Mouse (Mus musculus): ENCODE measurements around the gene Hs2st1. TPM values are rescaled to one million over a fixed set of nuclear protein-coding genes. Genes with fewer than 3 reads are reported as not detected.

Hs2st1 gene
- total and polyA plus RNA-seq, 2 experiments: 1.9 to 6.0 TPM

- Histone ChIP-seq H3K79me2 (ENCODE audit: control insufficient read depth, insufficient read depth, low read length) (0 out of 2 replicates have a peak, but pooled peaks cover 2% of the 10 kb centered on the region), H3K27ac (replicated peaks; ENCODE audit: insufficient read depth, low read depth, low read length) (no peak overlapping the region), H3K27me3 (ENCODE audit: control insufficient read depth, insufficient read depth, low read length) (no peaks in the 10 kb centered on the region), H3K9ac (ENCODE audit: low read depth, low read length) (no peak overlapping the region), H3K4me1 (ENCODE audit: control insufficient read depth, insufficient read depth, low read length) (no peaks in the 10 kb centered on the region), H3K4me3 (ENCODE audit: insufficient read depth, low read depth, low read length) (no peak overlapping the region), H3K36me3 (ENCODE audit: control insufficient read depth, insufficient read depth, low read length) (no peaks in the 10 kb centered on the region)
- TF ChIP-seq CTCF (IDR thresholded peaks at IDR 0.05; ENCODE audit: low read depth, low read length) (no peak), POLR2A (IDR thresholded peaks at IDR 0.05; ENCODE audit: extremely low read depth, insufficient read depth, low read length) (no peak)
- DNase-seq (ENCODE audit: extremely low read depth, low read depth, low spot score): no peak
- 82% methylated on average over 10 of the region's 10 CpGs for WGBS
Measured at GRCm38 (mm10) chr3:144519581-144520272, 50.3 kb downstream of the Hs2st1 start.

- no peaks in the 10 kb centered on the region for H3K4me1 ChIP-seq (ENCODE audit: control insufficient read depth, insufficient read depth, low read length)
- H3K27me3 ChIP-seq (ENCODE audit: control insufficient read depth, insufficient read depth, low read length): no peaks in the 10 kb centered on the region
- DNase-seq (ENCODE audit: extremely low read depth, low read depth, low spot score): no peak
- H3K9ac ChIP-seq (ENCODE audit: low read depth, low read length): no peak overlapping the region
- no peaks in the 10 kb centered on the region for H3K36me3 ChIP-seq (ENCODE audit: control insufficient read depth, insufficient read depth, low read length)
- 61% methylated on average over 5 of the region's 5 CpGs for WGBS
- no peak for TF ChIP-seq POLR2A (IDR thresholded peaks at IDR 0.05; ENCODE audit: extremely low read depth, insufficient read depth, low read length)
- TF ChIP-seq CTCF (IDR thresholded peaks at IDR 0.05; ENCODE audit: low read depth, low read length): no peak
- no peak overlapping the region for H3K4me3 ChIP-seq (ENCODE audit: insufficient read depth, low read depth, low read length)
- H3K27ac ChIP-seq (replicated peaks; ENCODE audit: insufficient read depth, low read depth, low read length): no peak overlapping the region
- H3K79me2 ChIP-seq (ENCODE audit: control insufficient read depth, insufficient read depth, low read length): 0 out of 2 replicates have a peak, but pooled peaks cover 2% of the 10 kb centered on the region
Measured at GRCm38 (mm10) chr3:144518917-144519316, 51.1 kb downstream of the Hs2st1 start.

GRCm38 (mm10) chr3:144515286-144515685 lies 54.7 kb downstream of the Hs2st1 start:
- TF ChIP-seq CTCF (IDR thresholded peaks at IDR 0.05; ENCODE audit: low read depth, low read length): no peak
- TF ChIP-seq POLR2A (IDR thresholded peaks at IDR 0.05; ENCODE audit: extremely low read depth, insufficient read depth, low read length): no peak
- H3K27me3 ChIP-seq (ENCODE audit: control insufficient read depth, insufficient read depth, low read length): no peaks in the 10 kb centered on the region
- no peaks in the 10 kb centered on the region for H3K4me1 ChIP-seq (ENCODE audit: control insufficient read depth, insufficient read depth, low read length)
- WGBS: 84% methylated on average over 7 of the region's 7 CpGs
- no peaks in the 10 kb centered on the region for H3K36me3 ChIP-seq (ENCODE audit: control insufficient read depth, insufficient read depth, low read length)
- H3K79me2 ChIP-seq (ENCODE audit: control insufficient read depth, insufficient read depth, low read length): peaks cover 9% of the 10 kb centered on the region; the same call in 1 of the 2 replicates
- H3K27ac ChIP-seq (replicated peaks; ENCODE audit: insufficient read depth, low read depth, low read length): no peak overlapping the region
- no peak for DNase-seq (ENCODE audit: extremely low read depth, low read depth, low spot score)
- no peak overlapping the region for H3K4me3 ChIP-seq (ENCODE audit: insufficient read depth, low read depth, low read length)
- no peak overlapping the region for H3K9ac ChIP-seq (ENCODE audit: low read depth, low read length)

- Histone ChIP-seq H3K27me3 (ENCODE audit: control insufficient read depth, insufficient read depth, low read length) (no peaks in the 10 kb centered on the region), H3K27ac (replicated peaks; ENCODE audit: insufficient read depth, low read depth, low read length) (no peak overlapping the region), H3K4me3 (ENCODE audit: insufficient read depth, low read depth, low read length) (no peak overlapping the region), H3K79me2 (ENCODE audit: control insufficient read depth, insufficient read depth, low read length) (peaks cover 12% of the 10 kb centered on the region; the same call in 1 of the 2 replicates), H3K9ac (ENCODE audit: low read depth, low read length) (no peak overlapping the region), H3K36me3 (ENCODE audit: control insufficient read depth, insufficient read depth, low read length) (no peaks in the 10 kb centered on the region), H3K4me1 (ENCODE audit: control insufficient read depth, insufficient read depth, low read length) (no peaks in the 10 kb centered on the region)
- WGBS: 89% methylated on average over 10 of the region's 10 CpGs
- no peak for DNase-seq (ENCODE audit: extremely low read depth, low read depth, low spot score)
- TF ChIP-seq CTCF (IDR thresholded peaks at IDR 0.05; ENCODE audit: low read depth, low read length): no peak
- TF ChIP-seq POLR2A (IDR thresholded peaks at IDR 0.05; ENCODE audit: extremely low read depth, insufficient read depth, low read length): no peak
Measured at GRCm38 (mm10) chr3:144514122-144514505, 55.9 kb downstream of the Hs2st1 start.

GRCm38 (mm10) chr3:144513169-144514121 lies 56.5 kb downstream of the Hs2st1 start:
- H3K27ac ChIP-seq (replicated peaks; ENCODE audit: insufficient read depth, low read depth, low read length): no peak overlapping the region
- no peak for DNase-seq (ENCODE audit: extremely low read depth, low read depth, low spot score)
- H3K9ac ChIP-seq (ENCODE audit: low read depth, low read length): no peak overlapping the region
- no peaks in the 10 kb centered on the region for H3K4me1 ChIP-seq (ENCODE audit: control insufficient read depth, insufficient read depth, low read length)
- no peak overlapping the region for H3K4me3 ChIP-seq (ENCODE audit: insufficient read depth, low read depth, low read length)
- no peaks in the 10 kb centered on the region for H3K36me3 ChIP-seq (ENCODE audit: control insufficient read depth, insufficient read depth, low read length)
- TF ChIP-seq POLR2A (IDR thresholded peaks at IDR 0.05; ENCODE audit: extremely low read depth, insufficient read depth, low read length) (no peak), CTCF (IDR thresholded peaks at IDR 0.05; ENCODE audit: low read depth, low read length) (no peak)
- 90% methylated on average over 16 of the region's 16 CpGs for WGBS
- no peaks in the 10 kb centered on the region for H3K27me3 ChIP-seq (ENCODE audit: control insufficient read depth, insufficient read depth, low read length)
- H3K79me2 ChIP-seq (ENCODE audit: control insufficient read depth, insufficient read depth, low read length): peaks cover 12% of the 10 kb centered on the region; the same call in 1 of the 2 replicates
